Mouse (Mus musculus): ENCODE results near the gene Olfr689. TPM values are rescaled to one million over a fixed set of nuclear protein-coding genes. Genes with fewer than 3 reads are reported as not detected.

Gene Olfr689
- polyA plus RNA-seq (2012): not detected in 2 replicates

GRCm38 (mm10) chr7:105310865-105311264 is at the start of gene Olfr689:
TSS of gene Olfr689 (plus strand) at chr7:105311165.

DNA sequence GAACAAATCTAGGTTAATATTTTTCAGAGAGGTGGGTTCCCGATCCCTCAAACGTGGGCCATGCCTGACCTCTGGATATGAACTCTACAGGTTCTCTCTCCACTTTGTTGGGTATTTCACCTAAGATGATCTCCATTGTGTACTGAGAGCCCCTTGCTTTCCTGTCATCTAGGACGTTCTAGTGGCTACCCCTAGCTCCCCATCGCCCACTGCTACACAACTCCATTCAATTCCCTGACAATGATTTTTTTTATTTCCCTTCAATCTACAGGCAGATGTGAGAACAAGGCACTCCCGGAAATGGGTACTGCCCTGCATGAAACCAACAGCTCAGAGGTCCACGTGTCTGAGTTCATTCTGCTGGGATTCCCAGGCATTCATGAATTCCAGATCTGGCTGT is 23.2 kb upstream of the Olfr689 start, which contains the start of gene Olfr688:
Gene Olfr688 (plus strand): TSS at position 301 of the 400 bp plus-strand sequence.

DNA sequence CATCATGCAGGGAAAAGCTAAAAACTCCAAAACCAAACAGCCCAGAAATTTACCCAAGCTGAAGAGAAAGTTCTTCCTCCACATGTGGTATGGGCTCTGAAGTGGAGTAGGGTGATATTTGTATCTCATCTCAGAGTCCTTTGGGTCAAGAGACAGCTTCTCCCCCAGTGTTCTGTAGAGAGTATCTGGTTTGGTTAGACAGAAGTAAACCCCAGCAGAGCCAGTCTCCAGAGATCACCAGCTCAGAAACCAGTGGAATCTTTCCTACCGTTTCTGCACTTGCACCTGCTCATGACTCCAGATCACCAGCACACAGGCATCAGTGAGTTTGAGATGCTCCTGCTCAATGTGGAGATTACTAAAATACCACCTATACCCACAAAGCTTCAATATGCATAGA is 23.0 kb downstream of the Olfr689 start, which contains the start of gene Olfr690:
Gene Olfr690 (minus strand): TSS at position 101 of the 400 bp plus-strand sequence.

GRCm38 (mm10) chr7:105342170-105342569 is 31.2 kb downstream of the Olfr689 start, which contains the start of gene Olfr691:
TSS of gene Olfr691 (minus strand) at chr7:105342270.

GRCm38 (mm10) chr7:105367930-105368329 is 57.0 kb downstream of the Olfr689 start, which contains the start of gene Olfr692:
TSS of gene Olfr692 (plus strand) at chr7:105368230.

Other genes with a start within 250 kb of the Olfr689 start
- gene Olfr678, start 246.7 kb upstream of the Olfr689 start, polyA plus RNA-seq (2012): not detected in 2 replicates
- not detected in 2 replicates for gene Olfr679, start 230.0 kb upstream of the Olfr689 start, polyA plus RNA-seq (2012)
- gene Olfr680-ps1, start 218.3 kb upstream of the Olfr689 start, polyA plus RNA-seq (2012): not detected in 2 replicates
- not detected in 2 replicates for gene Olfr681, start 194.3 kb upstream of the Olfr689 start, polyA plus RNA-seq (2012)
- not detected in 2 replicates for gene Olfr683, start 164.2 kb upstream of the Olfr689 start, polyA plus RNA-seq (2012)
- 0.08 TPM in 1 of 2 replicates, not detected in the other for gene Olfr684, start 147.5 kb upstream of the Olfr689 start, polyA plus RNA-seq (2012)
- 0.06 TPM in 1 of 2 replicates, not detected in the other for gene Olfr685, start 125.2 kb upstream of the Olfr689 start, polyA plus RNA-seq (2012)
- gene Olfr686, start 103.7 kb upstream of the Olfr689 start, polyA plus RNA-seq (2012): not detected in 2 replicates
- not detected in 2 replicates for gene Olfr688, start 23.1 kb upstream of the Olfr689 start, polyA plus RNA-seq (2012)
- gene Olfr690, start 22.9 kb downstream of the Olfr689 start, polyA plus RNA-seq (2012): not detected in 2 replicates
- gene Olfr691, start 31.1 kb downstream of the Olfr689 start, polyA plus RNA-seq (2012): not detected in 2 replicates
- not detected in 2 replicates for gene Olfr692, start 57.1 kb downstream of the Olfr689 start, polyA plus RNA-seq (2012)
- gene Gm5901, start 63.9 kb downstream of the Olfr689 start, polyA plus RNA-seq (2012): not detected in 2 replicates
- gene Fam160a2, start 88.9 kb downstream of the Olfr689 start, polyA plus RNA-seq (2012): 41.2 and 52.9 TPM in 2 replicates
- 0.06 TPM in 1 of 2 replicates, not detected in the other for gene Cnga4, start 93.4 kb downstream of the Olfr689 start, polyA plus RNA-seq (2012)
- gene Cckbr, start 114.6 kb downstream of the Olfr689 start, polyA plus RNA-seq (2012): not detected in 2 replicates
- gene Cavin3, start 171.1 kb downstream of the Olfr689 start, polyA plus RNA-seq (2012): 2.5 and 4.2 TPM in 2 replicates
- gene Smpd1, start 243.2 kb downstream of the Olfr689 start, polyA plus RNA-seq (2012): 18.2 and 20.3 TPM in 2 replicates